16 mouse cellular contexts compared by ENCODE assay signal in genomic region chr11:55216830-55217229, GRCm38 (mm10). TPM values are rescaled to one million over a fixed set of nuclear protein-coding genes. Genes with fewer than 3 reads are reported as not detected.
DNase-seq lines count a peak whose midpoint lies in the region; ATAC-seq and TF ChIP-seq lines count a peak whose summit lies in the region.
"Had no signal": no experiment of that assay in that cellular context is flagged by ENCODE, and none has a peak within 500 bp of the region (broad histone marks: within the 10 kb centered on the region; RNA-seq: fewer than 3 reads in every experiment).

No protein-coding gene starts in this region.

- H3K4me2 ChIP-seq in kidney, embryonic 14.5 days (replicated peaks; ENCODE audit: low read depth, low read length), result no peak overlapping the region
- no peak overlapping the region for H3K4me2 ChIP-seq in liver, embryonic 13.5 days
- no peak overlapping the region for H3K4me2 ChIP-seq in intestine, postnatal 0 days (replicated peaks; ENCODE audit: low read depth)
- H3K4me2 ChIP-seq in forebrain, embryonic 12.5 days, result no peak overlapping the region
- H3K4me2 ChIP-seq: hindbrain, embryonic 14.5 days had no signal

- TF ChIP-seq CTCF in intestine, postnatal 0 days (IDR thresholded peaks at IDR 0.05; ENCODE audit: low read depth), result no peak

- peaks cover 3% of the 10 kb centered on the region; the same call in 1 of the 2 replicates for H3K9me3 ChIP-seq in kidney, embryonic 14.5 days (ENCODE audit: control insufficient read depth, low read length)
- H3K9me3 ChIP-seq in liver, embryonic 13.5 days (replicated peaks), result no peaks in the 10 kb centered on the region
- H3K9me3 ChIP-seq in intestine, postnatal 0 days (ENCODE audit: control insufficient read depth), result no peaks in the 10 kb centered on the region
- H3K9me3 ChIP-seq in forebrain, embryonic 12.5 days, result no peaks in the 10 kb centered on the region
- H3K9me3 ChIP-seq: limb, embryonic 10.5 days had no signal

- ATAC-seq in kidney, embryonic 14.5 days (ENCODE audit: low FRiP score, low TSS enrichment), result peak; percentile 51; the same call in 1 of the 2 replicates
- no peak for ATAC-seq in liver, embryonic 13.5 days (ENCODE audit: low read depth)
- ATAC-seq in intestine, postnatal 0 days, result no peak
- no peak for ATAC-seq in forebrain, embryonic 12.5 days (ENCODE audit: low FRiP score)

- peaks cover 9% of the 10 kb centered on the region; the same call in 1 of the 2 replicates for H3K36me3 ChIP-seq in kidney, embryonic 14.5 days (ENCODE audit: control insufficient read depth, insufficient read depth, low read length)
- H3K36me3 ChIP-seq in liver, embryonic 13.5 days, result peaks cover 45% of the 10 kb centered on the region
- peaks cover 33% of the 10 kb centered on the region for H3K36me3 ChIP-seq in intestine, postnatal 0 days (ENCODE audit: control insufficient read depth, insufficient read depth)
- H3K36me3 ChIP-seq in forebrain, embryonic 12.5 days (replicated peaks), result peaks cover 12% of the 10 kb centered on the region

- 32% methylated on average over 13 of the region's 13 CpGs for WGBS in kidney, embryonic 14.5 days
- WGBS in liver, embryonic 13.5 days (ENCODE audit: insufficient replicate concordance), result 81% methylated on average over 13 of the region's 13 CpGs
- 68% methylated on average over 13 of the region's 13 CpGs for WGBS in intestine, postnatal 0 days
- WGBS in forebrain, embryonic 12.5 days, result 93% methylated on average over 13 of the region's 13 CpGs

- DNase-seq in kidney, postnatal 14 days, result no peak
- DNase-seq in liver, embryonic 13.5 days, result no peak
- no peak for DNase-seq in liver
- DNase-seq in right cerebral cortex, postnatal 25 days, result peak; percentile 54
- DNase-seq: adrenal gland, adult 8-10 months; cerebellum, adult 9-11 months; gastrocnemius, adult 2 months; heart, adult 18-20 months; midbrain, embryonic 14.5 days had no signal

- H3K4me1 ChIP-seq in kidney, embryonic 14.5 days (ENCODE audit: control insufficient read depth, insufficient read depth, low read length), result no peaks in the 10 kb centered on the region
- peaks cover 59% of the 10 kb centered on the region for H3K4me1 ChIP-seq in liver, embryonic 13.5 days (replicated peaks)
- 0 out of 2 replicates have a peak, but pooled peaks cover 7% of the 10 kb centered on the region for H3K4me1 ChIP-seq in intestine, postnatal 0 days (replicated peaks; ENCODE audit: control insufficient read depth, insufficient read depth, low read length)
- no peaks in the 10 kb centered on the region for H3K4me1 ChIP-seq in forebrain, embryonic 12.5 days
- H3K4me1 ChIP-seq: limb, embryonic 10.5 days had no signal

- H3K27ac ChIP-seq in kidney, embryonic 14.5 days (ENCODE audit: low read depth, low read length), result no peak overlapping the region
- H3K27ac ChIP-seq in liver, embryonic 13.5 days, result peak overlapping the region; percentile 53
- peak overlapping the region; percentile 1; the same call in 1 of the 2 replicates for H3K27ac ChIP-seq in intestine, postnatal 0 days (ENCODE audit: low read depth, low read length)
- H3K27ac ChIP-seq in forebrain, embryonic 12.5 days, result no peak overlapping the region
- H3K27ac ChIP-seq: gastrocnemius, adult 2 months; hindbrain, embryonic 14.5 days; limb, embryonic 10.5 days; macrophage had no signal

- no peak overlapping the region for H3K9ac ChIP-seq in kidney, embryonic 14.5 days (ENCODE audit: low read depth, low read length)
- no peak overlapping the region for H3K9ac ChIP-seq in liver, embryonic 13.5 days
- H3K9ac ChIP-seq in intestine, postnatal 0 days (ENCODE audit: low read depth, low read length), result no peak overlapping the region
- no peak overlapping the region for H3K9ac ChIP-seq in forebrain, embryonic 12.5 days
- H3K9ac ChIP-seq: hindbrain, embryonic 14.5 days had no signal

- H3K27me3 ChIP-seq in kidney, embryonic 14.5 days (ENCODE audit: control insufficient read depth, insufficient read depth, low read length), result no peaks in the 10 kb centered on the region
- no peaks in the 10 kb centered on the region for H3K27me3 ChIP-seq in liver, embryonic 13.5 days
- no peaks in the 10 kb centered on the region for H3K27me3 ChIP-seq in intestine, postnatal 0 days (replicated peaks; ENCODE audit: control insufficient read depth, insufficient read depth, low read length)
- no peaks in the 10 kb centered on the region for H3K27me3 ChIP-seq in forebrain, embryonic 12.5 days

- H3K4me3 ChIP-seq in kidney, embryonic 14.5 days (ENCODE audit: low read length), result no peak overlapping the region
- H3K4me3 ChIP-seq in liver, embryonic 13.5 days (replicated peaks), result no peak overlapping the region
- no peak overlapping the region for H3K4me3 ChIP-seq in intestine, postnatal 0 days (ENCODE audit: low read depth, low read length)
- H3K4me3 ChIP-seq in forebrain, embryonic 12.5 days (replicated peaks), result no peak overlapping the region
- H3K4me3 ChIP-seq: gastrocnemius, adult 2 months; limb, embryonic 10.5 days had no signal

RNA-seq across cellular contexts. Expression of gene Slc36a1, which starts 12.7 kb away (rescaled TPM):
- polyA plus RNA-seq in kidney, embryonic 14.5 days (2014; fragmentation: Nextera tagmentation; extraction: Ambion mirVana), result 2.1 and 2.2 TPM in 2 replicates
- 1.4 and 1.8 TPM in 2 replicates for polyA plus RNA-seq in liver, embryonic 13.5 days (2015; fragmentation: Nextera tagmentation; extraction: Ambion mirVana)
- polyA plus RNA-seq in intestine, postnatal 0 days (2015; fragmentation: Nextera tagmentation; extraction: Ambion mirVana), result 4.3 and 5.4 TPM in 2 replicates
- 1.2 and 1.3 TPM in 2 replicates for polyA plus RNA-seq in forebrain, embryonic 12.5 days (2016; fragmentation: Nextera tagmentation; extraction: Ambion mirVana)

RNA-seq across cellular contexts. Expression of gene Slc36a2, which starts 32.0 kb away (rescaled TPM):
- polyA plus RNA-seq in kidney, embryonic 14.5 days (2014; fragmentation: Nextera tagmentation; extraction: Ambion mirVana), result 0.63 and 0.80 TPM in 2 replicates
- 9.2 and 10.0 TPM in 2 replicates for polyA plus RNA-seq in liver, embryonic 13.5 days (2015; fragmentation: Nextera tagmentation; extraction: Ambion mirVana)
- polyA plus RNA-seq in intestine, postnatal 0 days (2015; fragmentation: Nextera tagmentation; extraction: Ambion mirVana), result not detected in 2 replicates
- polyA plus RNA-seq in forebrain, embryonic 12.5 days (2016; fragmentation: Nextera tagmentation; extraction: Ambion mirVana), result not detected in 2 replicates
- polyA plus RNA-seq: C2C12, macrophage had no signal

Comparison
In these comparisons a context has a peak if more than half of its experiments do, and no peak if none do; other contexts are left out.
1. H3K27ac ChIP-seq: peak in liver, embryonic 13.5 days (single experiment) and intestine, postnatal 0 days (single experiment); none in kidney, embryonic 14.5 days (single experiment) and forebrain, embryonic 12.5 days (single experiment).